Comparison of ENCODE assay signal across 13 mouse cellular contexts in the genomic region with DNA sequence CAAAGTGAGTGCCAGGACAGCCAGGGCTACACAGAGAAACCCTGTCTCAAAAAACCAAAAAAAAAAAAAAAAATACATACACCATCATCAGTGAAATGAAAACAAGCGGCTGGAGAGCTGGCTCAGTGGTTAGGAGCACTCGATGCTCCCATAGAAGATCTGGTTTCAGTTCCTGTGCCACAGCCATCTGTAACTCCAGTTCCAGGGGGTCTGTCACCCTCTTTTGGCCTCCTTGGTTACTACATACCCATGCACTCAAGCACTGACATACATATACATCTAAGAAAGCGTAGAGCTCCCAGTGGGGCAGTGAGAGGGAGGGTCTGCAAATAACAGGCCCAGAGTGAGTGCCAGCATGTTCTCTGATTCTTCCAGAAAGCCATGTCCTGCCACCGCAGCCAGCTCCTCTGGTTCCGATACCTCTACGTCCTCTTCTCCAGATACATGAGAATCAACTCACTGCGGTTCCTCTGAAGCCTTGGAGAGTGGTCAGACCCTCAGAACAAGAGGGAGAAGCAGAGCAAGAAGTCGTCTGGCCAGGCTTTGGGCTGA.
"Had no signal": no experiment of that assay in that cellular context is flagged by ENCODE, and none has a peak within 500 bp of the region (broad histone marks: within the 10 kb centered on the region; RNA-seq: fewer than 3 reads in every experiment).

No protein-coding gene starts in this region.

- H3K4me1 ChIP-seq: kidney, embryonic 15.5 days; liver, embryonic 13.5 days; midbrain, embryonic 15.5 days; neural tube, embryonic 13.5 days had no signal

- H3K4me2 ChIP-seq: kidney, embryonic 15.5 days; limb, embryonic 15.5 days; liver, embryonic 13.5 days; midbrain, embryonic 11.5 days; midbrain, embryonic 15.5 days; neural tube, embryonic 13.5 days had no signal

- H3K27me3 ChIP-seq: kidney, embryonic 15.5 days; limb, embryonic 15.5 days; liver, embryonic 13.5 days; megakaryocyte, embryonic 14.5 days; midbrain, embryonic 15.5 days; neural tube, embryonic 13.5 days had no signal

- H3K9me3 ChIP-seq: kidney, embryonic 15.5 days; limb, embryonic 15.5 days; liver, embryonic 13.5 days; megakaryocyte, embryonic 14.5 days; midbrain, embryonic 15.5 days; neural tube, embryonic 13.5 days had no signal

- H3K27ac ChIP-seq: kidney, embryonic 15.5 days; limb, embryonic 15.5 days; liver, embryonic 13.5 days; midbrain, embryonic 15.5 days; neural tube, embryonic 13.5 days; stomach, postnatal 0 days had no signal

- H3K9ac ChIP-seq: kidney, embryonic 15.5 days; limb, embryonic 15.5 days; liver, embryonic 13.5 days; midbrain, embryonic 15.5 days; neural tube, embryonic 13.5 days had no signal

- H3K4me3 ChIP-seq: kidney, embryonic 15.5 days; limb, embryonic 15.5 days; liver, embryonic 13.5 days; megakaryocyte, embryonic 14.5 days; midbrain, embryonic 15.5 days; neural tube, embryonic 13.5 days had no signal

- DNase-seq: kidney, adult 2 months; kidney, postnatal 14 days; layer of hippocampus, postnatal 36 days; liver, embryonic 13.5 days; right cerebral cortex, postnatal 25 days; thymus, postnatal 4 days had no signal

- H3K36me3 ChIP-seq: midbrain, embryonic 15.5 days; neural tube, embryonic 13.5 days had no signal

- ATAC-seq: midbrain, embryonic 15.5 days had no signal
